Mouse (Mus musculus) embryonic fibroblast, embryonic 13.5 days (primary cell): ENCODE results near the gene Vmn1r231.

Source experiments
- CTCF ChIP-seq: IDR thresholded peaks from 2 replicates; pipeline ENCODE4 v1.5.1; 2011; ENCODE audit warnings: mild to moderate bottlenecking, control low read depth, low read length, moderate library complexity, borderline replicate concordance; ENCODE audit not compliant: insufficient read depth
- POLR2A ChIP-seq: IDR thresholded peaks from 2 replicates; pipeline ENCODE4 v1.6.1; 2011; ENCODE audit warnings: low read depth, mild to moderate bottlenecking, control low read depth, low read length, moderate library complexity

- TF ChIP-seq CTCF, result no peak
- TF ChIP-seq POLR2A, result no peak
Observed at GRCm38 (mm10) chr17:20840144-20840543, 64.7 kb downstream of the Vmn1r231 start, which contains the start of gene Vmn1r230.
